Mouse (Mus musculus) frontal cortex, postnatal 36 days (tissue): ENCODE data around the gene Tmem176a.
"Not testable (repeated sequence)": the region's sequence is repeated elsewhere in the genome, so short reads cannot be mapped to it uniquely, and the experiment has no call there.

Source experiments
- DNase-seq, 2 experiments: peaks; one replicate each; pipeline ENCODE4 v3.0.0; 2022; ENCODE audit warnings: low spot score in 2 of 2

Tmem176a gene

GRCm38 (mm10) chr6:48842111-48842842, 1.6 kb downstream of the Tmem176a start:
- DNase-seq = no peak

GRCm38 (mm10) chr6:48845086-48845485, 4.4 kb downstream of the Tmem176a start:
- no peak for DNase-seq

- DNase-seq = no peak
Observed at GRCm38 (mm10) chr6:48851820-48852491, 11.2 kb downstream of the Tmem176a start.

- DNase-seq = no peak
Observed at GRCm38 (mm10) chr6:48854155-48854554, 13.4 kb downstream of the Tmem176a start.

- no peak for DNase-seq
Observed at GRCm38 (mm10) chr6:48857613-48858302, 17.0 kb downstream of the Tmem176a start.

GRCm38 (mm10) chr6:48860130-48860815, 19.6 kb downstream of the Tmem176a start:
- DNase-seq = peak; percentile 46 to 48

GRCm38 (mm10) chr6:48860851-48861250, 20.1 kb downstream of the Tmem176a start:
- DNase-seq = no peak

- DNase-seq = no peak
Observed at GRCm38 (mm10) chr6:48861616-48862280, 21.0 kb downstream of the Tmem176a start.

GRCm38 (mm10) chr6:48862816-48863215, 22.1 kb downstream of the Tmem176a start:
- no peak for DNase-seq

- DNase-seq = no peak
Observed at GRCm38 (mm10) chr6:48863488-48863887, 22.8 kb downstream of the Tmem176a start.

- DNase-seq = no peak
Observed at GRCm38 (mm10) chr6:48864181-48864580, 23.5 kb downstream of the Tmem176a start.

GRCm38 (mm10) chr6:48864723-48865122, 24.0 kb downstream of the Tmem176a start:
- DNase-seq = no peak

GRCm38 (mm10) chr6:48865152-48865745, 24.5 kb downstream of the Tmem176a start:
- DNase-seq = no peak

- not testable (repeated sequence) for DNase-seq
Observed at GRCm38 (mm10) chr6:48866355-48866950, 25.7 kb downstream of the Tmem176a start.

- no peak for DNase-seq
Observed at GRCm38 (mm10) chr6:48867158-48867557, 26.4 kb downstream of the Tmem176a start.

- DNase-seq = no peak
Observed at GRCm38 (mm10) chr6:48869774-48870173, 29.1 kb downstream of the Tmem176a start.

- no peak for DNase-seq
Observed at GRCm38 (mm10) chr6:48872596-48872995, 31.9 kb downstream of the Tmem176a start, which contains the start of gene Aoc1. Aoc1 (plus strand) TSS chr6:48872896.

GRCm38 (mm10) chr6:48874576-48874975, 33.9 kb downstream of the Tmem176a start:
- no peak for DNase-seq

- no peak for DNase-seq
Observed at GRCm38 (mm10) chr6:48875515-48875914, 34.8 kb downstream of the Tmem176a start.

GRCm38 (mm10) chr6:48876510-48877135, 35.9 kb downstream of the Tmem176a start:
- peak in 1 of 2 experiments; percentile 68 for DNase-seq
